Mouse (Mus musculus) kidney, adult 10 weeks (tissue): ENCODE data around the gene Olfr794. TPM values are rescaled to one million over a fixed set of nuclear protein-coding genes. Genes with fewer than 3 reads are reported as not detected.

Experiments used
- polyA plus RNA-seq: library from polyadenylated mRNA; stranded (reverse); fragments of 350-450 nt; fragmentation: Illumina TruSeq; extraction: RNeasy Lipid Tissue Mini Kit (QIAGEN cat#74804); gene quantifications from one replicate; pipeline ENCODE4 v1.2.3, GENCODE M21; 2014; ENCODE audit warnings: low read depth, low replicate concordance

The Olfr794 gene
- not detected for polyA plus RNA-seq

GRCm38 (mm10) chr10:129567355-129567754 is at the start of gene Olfr794:
Olfr794 (plus strand) TSS chr10:129567655.

GRCm38 (mm10) chr10:129521492-129521891 is 46.0 kb upstream of the Olfr794 start, which contains the start of gene Olfr791:
Olfr791 (plus strand) TSS chr10:129521792.

GRCm38 (mm10) chr10:129538862-129539261 is 28.6 kb upstream of the Olfr794 start, which contains the start of gene Olfr792:
Olfr792 (plus strand) TSS chr10:129539162.

GRCm38 (mm10) chr10:129612470-129612869 is 45.0 kb downstream of the Olfr794 start, which contains the start of gene Olfr796:
Olfr796 (minus strand) TSS chr10:129612570.

Other genes starting within 250 kb of the Olfr794 start
- gene Olfr780, start 249.5 kb upstream of the Olfr794 start, polyA plus RNA-seq, result not detected
- not detected for gene Olfr781, start 238.8 kb upstream of the Olfr794 start, polyA plus RNA-seq
- gene Olfr782, start 218.8 kb upstream of the Olfr794 start, polyA plus RNA-seq, result not detected
- gene Olfr784, start 183.6 kb upstream of the Olfr794 start, polyA plus RNA-seq, result not detected
- gene Olfr785, start 162.2 kb upstream of the Olfr794 start, polyA plus RNA-seq, result not detected
- gene Olfr786, start 140.3 kb upstream of the Olfr794 start, polyA plus RNA-seq, result not detected
- gene Olfr787, start 105.8 kb upstream of the Olfr794 start, polyA plus RNA-seq, result not detected
- gene Olfr788, start 96.7 kb upstream of the Olfr794 start, polyA plus RNA-seq, result not detected
- gene Olfr789, start 82.9 kb upstream of the Olfr794 start, polyA plus RNA-seq, result not detected
- not detected for gene Olfr790, start 69.2 kb upstream of the Olfr794 start, polyA plus RNA-seq
- gene Olfr791, start 45.9 kb upstream of the Olfr794 start, polyA plus RNA-seq, result not detected
- not detected for gene Olfr792, start 28.5 kb upstream of the Olfr794 start, polyA plus RNA-seq
- gene Olfr796, start 44.9 kb downstream of the Olfr794 start, polyA plus RNA-seq, result not detected
- gene Olfr798, start 60.3 kb downstream of the Olfr794 start, polyA plus RNA-seq, result not detected
- not detected for gene Olfr799, start 69.8 kb downstream of the Olfr794 start, polyA plus RNA-seq
- gene Olfr800, start 90.0 kb downstream of the Olfr794 start, polyA plus RNA-seq, result not detected
- gene Olfr801, start 106.2 kb downstream of the Olfr794 start, polyA plus RNA-seq, result not detected
- not detected for gene Olfr802, start 120.5 kb downstream of the Olfr794 start, polyA plus RNA-seq
- not detected for gene Olfr803, start 126.6 kb downstream of the Olfr794 start, polyA plus RNA-seq
- gene Olfr804, start 135.6 kb downstream of the Olfr794 start, polyA plus RNA-seq, result not detected
- gene Olfr805, start 161.7 kb downstream of the Olfr794 start, polyA plus RNA-seq, result not detected
- not detected for gene Olfr806, start 174.3 kb downstream of the Olfr794 start, polyA plus RNA-seq
- not detected for gene Olfr807, start 190.1 kb downstream of the Olfr794 start, polyA plus RNA-seq
- gene Olfr808, start 197.8 kb downstream of the Olfr794 start, polyA plus RNA-seq, result not detected
- gene Olfr809, start 207.0 kb downstream of the Olfr794 start, polyA plus RNA-seq, result not detected
- gene Olfr810, start 227.3 kb downstream of the Olfr794 start, polyA plus RNA-seq, result not detected
- not detected for gene Olfr811, start 236.7 kb downstream of the Olfr794 start, polyA plus RNA-seq